Mouse (Mus musculus): Measurements from ENCODE around the gene Slc39a13.

DNA sequence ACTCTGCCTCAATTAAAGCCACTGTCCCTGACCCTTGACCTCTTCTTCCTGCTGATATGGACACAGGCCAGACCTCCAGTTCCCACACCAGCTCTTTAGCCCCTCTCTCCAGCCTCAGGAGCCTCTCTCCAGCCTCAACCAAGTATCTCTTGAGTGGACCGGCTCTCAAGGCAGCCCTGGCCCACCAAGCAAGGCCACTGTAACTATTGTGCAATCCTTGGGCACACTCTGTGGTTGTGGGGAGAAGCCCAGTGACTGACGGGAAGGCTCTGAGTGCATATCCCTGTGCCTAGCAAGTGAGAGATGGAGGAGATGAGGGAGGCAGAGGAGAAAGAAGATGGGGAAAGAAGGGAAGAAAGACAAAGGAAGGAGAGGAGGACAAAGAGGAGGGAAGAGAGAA is 27.9 kb upstream of the Slc39a13 start:
- no peak for TF ChIP-seq CTCF (IDR thresholded peaks at IDR 0.05; ENCODE audit: control insufficient read depth, insufficient read depth, low read length)
- TF ChIP-seq POLR2A (IDR thresholded peaks at IDR 0.05; ENCODE audit: borderline replicate concordance, control insufficient read depth, low read depth, low read length): no peak
